Mouse (Mus musculus): Measurements from ENCODE around the gene Oas1f. TPM values are rescaled to one million over a fixed set of nuclear protein-coding genes. Genes with fewer than 3 reads are reported as not detected.

The Oas1f gene
- total and polyA plus RNA-seq, 3 experiments, result not detected

GRCm38 (mm10) chr5:120831031-120831430, 16.1 kb upstream of the Oas1f start:
- no peak overlapping the region for H3K9ac ChIP-seq (ENCODE audit: insufficient read depth, low read depth)
- in situ Hi-C loops (cut with MboI; ENCODE audit: low pct_ligation_motif_present, low pct_unique_long_range_greater_than_20kb, low sequenced_read_pairs) (no loop called here), dilution Hi-C loops (cut with MboI; ENCODE audit: extremely low pct_ligation_motif_present, extremely low pct_unique_long_range_greater_than_20kb, low sequenced_read_pairs) (no loop called here)
- no peak overlapping the region for H3K4me2 ChIP-seq (ENCODE audit: insufficient read depth, low read depth, poor library complexity, severe bottlenecking)
- no peak overlapping the region for H3K4me3 ChIP-seq (replicated peaks in 1 of 3; ENCODE audit: low read depth in 2 of 3, low read length in 2 of 3, poor library complexity in 1 of 3)
- DNase-seq (ENCODE audit: extremely low read depth), result peak; percentile 34
- H3K36me3 ChIP-seq (replicated peaks in 1 of 2; ENCODE audit: control insufficient read depth in 1 of 2, insufficient read depth in 1 of 2, low read length in 1 of 2), result no peaks in the 10 kb centered on the region
- TF ChIP-seq USF1 (IDR thresholded peaks at IDR 0.05; ENCODE audit: low read depth, low read length), result no peak
- no peak overlapping the region for H3K27ac ChIP-seq (ENCODE audit: insufficient read depth, low read depth)
- H3K4me1 ChIP-seq (ENCODE audit: control insufficient read depth in 1 of 2, insufficient read depth in 2 of 2), result 0 out of 4 replicates have a peak, but pooled peaks cover 0 to 3% of the 10 kb centered on the region in 2 experiments
- peaks cover 23% of the 10 kb centered on the region for H3K27me3 ChIP-seq (replicated peaks)
- no peaks in the 10 kb centered on the region for H3K79me2 ChIP-seq (replicated peaks; ENCODE audit: control insufficient read depth, extremely low read depth, insufficient read depth, poor library complexity, severe bottlenecking)
- H3K9me3 ChIP-seq (replicated peaks; ENCODE audit: low read length), result no peaks in the 10 kb centered on the region

GRCm38 (mm10) chr5:120833335-120834280, 13.6 kb upstream of the Oas1f start:
- Histone ChIP-seq H3K9ac (ENCODE audit: insufficient read depth, low read depth) (no peak overlapping the region), H3K9me3 (replicated peaks; ENCODE audit: low read length) (no peaks in the 10 kb centered on the region), H3K4me2 (ENCODE audit: insufficient read depth, low read depth, poor library complexity, severe bottlenecking) (no peak overlapping the region), H3K4me3 (replicated peaks in 1 of 3; ENCODE audit: low read depth in 2 of 3, low read length in 2 of 3, poor library complexity in 1 of 3) (no peak overlapping the region), H3K79me2 (replicated peaks; ENCODE audit: control insufficient read depth, extremely low read depth, insufficient read depth, poor library complexity, severe bottlenecking) (no peaks in the 10 kb centered on the region), H3K4me1 (ENCODE audit: control insufficient read depth in 1 of 2, insufficient read depth in 2 of 2) (0 out of 4 replicates have a peak, but pooled peaks cover 0 to 3% of the 10 kb centered on the region in 2 experiments), H3K27me3 (replicated peaks) (peaks cover 33% of the 10 kb centered on the region), H3K36me3 (replicated peaks in 1 of 2; ENCODE audit: control insufficient read depth in 1 of 2, insufficient read depth in 1 of 2, low read length in 1 of 2) (no peaks in the 10 kb centered on the region), H3K27ac (ENCODE audit: insufficient read depth, low read depth) (no peak overlapping the region)
- dilution Hi-C loops (cut with MboI; ENCODE audit: extremely low pct_ligation_motif_present, extremely low pct_unique_long_range_greater_than_20kb, low sequenced_read_pairs) (no loop called here), in situ Hi-C loops (cut with MboI; ENCODE audit: low pct_ligation_motif_present, low pct_unique_long_range_greater_than_20kb, low sequenced_read_pairs) (no loop called here)
- no peak for TF ChIP-seq NELFE (IDR thresholded peaks at IDR 0.05; ENCODE audit: low read depth, low read length)
- no peak for TF ChIP-seq RCOR1 (conservative IDR thresholded peaks at IDR 0.05; ENCODE audit: low read depth, low read length)
- no peak for TF ChIP-seq EP300 (IDR thresholded peaks at IDR 0.05; ENCODE audit: low read length)
- TF ChIP-seq ZNF384 (IDR thresholded peaks at IDR 0.05; ENCODE audit: low read depth, low read length), result no peak
- no peak for TF ChIP-seq NRF1 (IDR thresholded peaks at IDR 0.05; ENCODE audit: low read depth, low read length)
- no peak for DNase-seq (ENCODE audit: extremely low read depth)

DNA sequence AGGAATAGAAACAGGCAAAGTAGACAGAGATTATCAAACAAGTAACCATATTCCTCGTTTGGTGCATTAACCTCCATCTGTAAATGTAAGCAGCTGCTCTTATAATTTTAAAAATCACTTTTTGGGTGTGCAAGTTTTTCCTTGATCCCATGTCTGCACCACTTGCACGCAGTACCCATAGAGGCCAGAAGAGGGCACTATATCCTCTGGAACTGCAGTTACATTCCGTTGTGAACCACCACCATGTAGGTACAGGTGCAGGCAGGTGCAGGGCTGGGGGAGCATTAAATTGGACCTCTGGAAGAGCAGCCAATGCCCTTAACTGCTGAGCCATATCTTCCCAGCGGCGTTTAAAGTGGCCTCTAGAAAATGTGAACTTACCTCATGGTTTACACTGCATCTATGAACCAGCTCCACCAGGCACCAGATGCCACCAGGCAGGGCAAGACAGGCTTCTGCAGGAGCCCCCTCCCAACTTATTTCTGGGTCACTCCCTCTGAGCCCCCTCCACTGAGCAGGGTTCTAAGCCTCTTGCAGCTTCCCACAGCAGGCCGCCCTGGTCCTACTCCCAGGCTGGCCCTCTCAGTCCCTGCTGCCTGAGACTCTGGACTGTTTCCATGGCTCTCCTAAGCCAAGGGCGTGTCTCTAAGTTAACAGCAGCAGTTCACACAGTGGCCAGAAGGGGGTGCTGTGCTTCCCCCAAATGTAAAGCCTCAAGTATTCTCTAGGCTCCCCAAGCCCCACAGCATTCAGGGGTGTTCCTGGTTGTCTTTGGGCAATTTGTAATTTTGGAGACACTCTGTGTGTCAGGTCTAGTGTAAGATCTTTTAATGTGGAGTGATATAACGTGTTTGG, 10.2 kb upstream of the Oas1f start:
- peaks cover 57% of the 10 kb centered on the region for H3K27me3 ChIP-seq (replicated peaks)
- no peaks in the 10 kb centered on the region for H3K36me3 ChIP-seq (replicated peaks in 1 of 2; ENCODE audit: control insufficient read depth in 1 of 2, insufficient read depth in 1 of 2, low read length in 1 of 2)
- TF ChIP-seq MAX (IDR thresholded peaks at IDR 0.05; ENCODE audit: low read length), result no peak
- peak; percentile 51 for TF ChIP-seq SMC3 (IDR thresholded peaks at IDR 0.05; ENCODE audit: low read depth, low read length)
- no peak for TF ChIP-seq JUND (conservative IDR thresholded peaks at IDR 0.05; ENCODE audit: low read depth, low read length)
- TF ChIP-seq RAD21 (IDR thresholded peaks at IDR 0.05; ENCODE audit: low read depth, low read length), result peak; percentile 51
- peak; percentile 74 for TF ChIP-seq CTCF (conservative IDR thresholded peaks at IDR 0.05 in 1 of 2, IDR thresholded peaks at IDR 0.05 in 1 of 2; ENCODE audit: low read depth in 2 of 2, low read length in 2 of 2)
- TF ChIP-seq TCF12 (IDR thresholded peaks at IDR 0.05; ENCODE audit: low read depth, low read length), result no peak
- no peak for TF ChIP-seq HCFC1 (IDR thresholded peaks at IDR 0.05; ENCODE audit: low read depth, low read length)
- no peaks in the 10 kb centered on the region for H3K4me1 ChIP-seq (ENCODE audit: control insufficient read depth in 1 of 2, insufficient read depth in 2 of 2)
- no peak overlapping the region for H3K9ac ChIP-seq (ENCODE audit: insufficient read depth, low read depth)
- dilution Hi-C loops (cut with MboI; ENCODE audit: extremely low pct_ligation_motif_present, extremely low pct_unique_long_range_greater_than_20kb, low sequenced_read_pairs) (no loop called here), in situ Hi-C loops (cut with MboI; ENCODE audit: low pct_ligation_motif_present, low pct_unique_long_range_greater_than_20kb, low sequenced_read_pairs) (no loop called here)
- no peak overlapping the region for H3K27ac ChIP-seq (ENCODE audit: insufficient read depth, low read depth)
- H3K9me3 ChIP-seq (replicated peaks; ENCODE audit: low read length), result no peaks in the 10 kb centered on the region
- H3K4me3 ChIP-seq (replicated peaks in 1 of 3; ENCODE audit: low read depth in 2 of 3, low read length in 2 of 3, poor library complexity in 1 of 3), result no peak overlapping the region
- no peaks in the 10 kb centered on the region for H3K79me2 ChIP-seq (replicated peaks; ENCODE audit: control insufficient read depth, extremely low read depth, insufficient read depth, poor library complexity, severe bottlenecking)
- no peak overlapping the region for H3K4me2 ChIP-seq (ENCODE audit: insufficient read depth, low read depth, poor library complexity, severe bottlenecking)
- DNase-seq (ENCODE audit: extremely low read depth), result peak; percentile 56

Measured in CH12.LX (cell line).